Mouse (Mus musculus): ENCODE measurements at regions not wholly inside any gene's neighbourhood (a gene's known extent, or its start where the extent isn't known, plus 50 kb on each side); places are given as distances from the start of the nearest gene placed in this dataset.
A peak's percentile ranks its signal among the peaks of the same experiment; 100 is the strongest.

- Histone ChIP-seq H3K9me3 (peaks cover 26% of the 10 kb centered on the region), H3K4me1 (peaks cover 32% of the 10 kb centered on the region), H3K4me3 (replicated peaks) (no peak overlapping the region), H3K27me3 (replicated peaks) (peaks cover 7% of the 10 kb centered on the region), H3K36me3 (replicated peaks; ENCODE audit: low read length) (no peaks in the 10 kb centered on the region)
- TF ChIP-seq GATA1 (IDR thresholded peaks at IDR 0.05; ENCODE audit: borderline replicate concordance, low read length) = no peak
- no peak for TF ChIP-seq FLI1 (IDR thresholded peaks at IDR 0.05; ENCODE audit: low read length)
Measured at GRCm38 (mm10) chr13:59888038-59889016, 65.4 kb upstream of the Tut7 start.

DNA sequence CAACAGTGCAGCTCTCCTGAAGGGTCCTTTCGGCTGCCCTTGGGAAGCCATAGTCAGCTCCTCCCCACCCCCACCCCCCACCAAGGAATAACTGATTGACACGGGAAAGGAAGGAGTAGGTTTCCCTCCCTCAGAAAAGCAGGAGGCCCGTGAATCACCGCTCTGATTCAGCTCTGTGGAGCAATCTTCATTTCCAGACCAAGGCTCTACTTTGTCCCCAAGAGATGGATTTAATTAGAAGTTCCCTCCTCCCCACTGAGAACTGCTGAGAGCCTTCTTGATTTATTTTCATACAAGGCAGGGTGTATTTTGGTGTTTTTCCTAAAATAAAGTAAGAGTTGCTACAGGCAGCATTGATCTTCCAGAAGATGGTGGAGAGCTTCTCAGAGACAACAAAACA lies 64.4 kb upstream of the Tut7 start:
- H3K36me3 ChIP-seq (replicated peaks; ENCODE audit: low read length) = no peaks in the 10 kb centered on the region
- H3K9me3 ChIP-seq = peaks cover 26% of the 10 kb centered on the region
- peaks cover 7% of the 10 kb centered on the region for H3K27me3 ChIP-seq (replicated peaks)
- peaks cover 32% of the 10 kb centered on the region for H3K4me1 ChIP-seq
- no peak overlapping the region for H3K4me3 ChIP-seq (replicated peaks)
- TF ChIP-seq FLI1 (IDR thresholded peaks at IDR 0.05; ENCODE audit: low read length) = no peak
- TF ChIP-seq GATA1 (IDR thresholded peaks at IDR 0.05; ENCODE audit: borderline replicate concordance, low read length) = no peak

- TF ChIP-seq GATA1 (IDR thresholded peaks at IDR 0.05; ENCODE audit: borderline replicate concordance, low read length) (no peak), FLI1 (IDR thresholded peaks at IDR 0.05; ENCODE audit: low read length) (no peak)
- no peaks in the 10 kb centered on the region for H3K36me3 ChIP-seq (replicated peaks; ENCODE audit: low read length)
- no peak overlapping the region for H3K4me3 ChIP-seq (replicated peaks)
- peaks cover 7% of the 10 kb centered on the region for H3K27me3 ChIP-seq (replicated peaks)
- H3K9me3 ChIP-seq = peaks cover 26% of the 10 kb centered on the region
- H3K4me1 ChIP-seq = peaks cover 30% of the 10 kb centered on the region
Measured at GRCm38 (mm10) chr13:59886572-59886971, 63.6 kb upstream of the Tut7 start.

GRCm38 (mm10) chr13:59881989-59882784 lies 59.2 kb upstream of the Tut7 start:
- H3K4me3 ChIP-seq (replicated peaks) = no peak overlapping the region
- peaks cover 28% of the 10 kb centered on the region for H3K9me3 ChIP-seq
- TF ChIP-seq FLI1 (IDR thresholded peaks at IDR 0.05; ENCODE audit: low read length) (no peak), GATA1 (IDR thresholded peaks at IDR 0.05; ENCODE audit: borderline replicate concordance, low read length) (no peak)
- peaks cover 4% of the 10 kb centered on the region; the same call in 1 of the 2 replicates for H3K4me1 ChIP-seq
- peaks cover 11% of the 10 kb centered on the region for H3K27me3 ChIP-seq (replicated peaks)
- no peaks in the 10 kb centered on the region for H3K36me3 ChIP-seq (replicated peaks; ENCODE audit: low read length)

DNA sequence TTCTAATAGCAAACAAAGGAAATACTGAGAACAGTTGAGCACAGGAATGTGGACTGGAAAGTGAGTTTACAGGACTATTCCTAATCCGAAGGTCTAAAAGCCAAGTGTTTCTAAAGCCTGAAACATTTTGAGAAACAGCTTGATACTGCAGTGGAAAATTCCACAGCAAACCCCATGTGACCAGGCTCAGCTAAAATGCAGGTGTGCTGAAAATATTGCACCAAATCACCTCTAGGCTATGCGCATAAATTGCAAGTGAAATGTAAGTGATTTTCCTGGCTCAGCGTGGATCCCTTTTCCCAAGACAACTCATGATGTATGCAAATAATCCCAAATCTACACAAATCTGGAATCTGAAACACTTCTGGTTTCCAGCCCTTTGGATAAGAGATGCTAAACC lies 57.1 kb upstream of the Tut7 start:
- TF ChIP-seq FLI1 (IDR thresholded peaks at IDR 0.05; ENCODE audit: low read length) (no peak), GATA1 (IDR thresholded peaks at IDR 0.05; ENCODE audit: borderline replicate concordance, low read length) (no peak)
- H3K36me3 ChIP-seq (replicated peaks; ENCODE audit: low read length) = no peaks in the 10 kb centered on the region
- peaks cover 6% of the 10 kb centered on the region for H3K9me3 ChIP-seq
- no peak overlapping the region for H3K4me3 ChIP-seq (replicated peaks)
- H3K4me1 ChIP-seq = peaks cover 12% of the 10 kb centered on the region
- peaks cover 11% of the 10 kb centered on the region for H3K27me3 ChIP-seq (replicated peaks)

DNA sequence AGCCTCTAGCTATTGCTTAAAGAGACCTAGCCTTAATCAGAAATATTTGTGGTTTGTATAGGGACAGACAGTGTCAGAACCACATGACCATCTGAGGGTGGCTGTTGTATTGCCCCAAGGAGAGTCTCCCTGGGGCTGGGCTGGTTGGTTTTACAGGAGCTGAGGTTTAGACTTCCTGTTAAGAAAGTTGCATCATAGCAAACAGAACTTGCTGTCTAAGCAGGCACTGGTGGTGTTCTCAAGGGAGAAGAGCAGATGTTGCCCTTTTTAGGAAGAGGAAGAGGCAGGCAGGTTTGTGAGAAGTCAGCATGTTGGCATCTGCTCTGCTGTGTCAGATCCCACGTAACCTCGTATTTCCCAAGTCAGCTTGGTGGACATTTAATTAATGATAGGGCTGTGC lies 52.7 kb upstream of the Tut7 start:
- H3K4me3 ChIP-seq (replicated peaks) = peak overlapping the region; percentile 30

GRCm38 (mm10) chr13:59874137-59874931 lies 51.4 kb upstream of the Tut7 start:
- no peaks in the 10 kb centered on the region for H3K36me3 ChIP-seq (replicated peaks; ENCODE audit: low read length)
- H3K27me3 ChIP-seq (replicated peaks) = peaks cover 6% of the 10 kb centered on the region
- no peak for TF ChIP-seq GATA1 (IDR thresholded peaks at IDR 0.05; ENCODE audit: borderline replicate concordance, low read length)
- no peak for TF ChIP-seq FLI1 (IDR thresholded peaks at IDR 0.05; ENCODE audit: low read length)
- peaks cover 9% of the 10 kb centered on the region for H3K4me1 ChIP-seq
- no peak overlapping the region for H3K4me3 ChIP-seq (replicated peaks)
- peaks cover 8% of the 10 kb centered on the region; the same call in 1 of the 2 replicates for H3K9me3 ChIP-seq

More for the DNA sequence above, 52.7 kb upstream of the Tut7 start:
- TF ChIP-seq GATA1 (IDR thresholded peaks at IDR 0.05; ENCODE audit: borderline replicate concordance, low read length) (no peak), FLI1 (IDR thresholded peaks at IDR 0.05; ENCODE audit: low read length) (no peak)
- Histone ChIP-seq H3K36me3 (replicated peaks; ENCODE audit: low read length) (no peaks in the 10 kb centered on the region), H3K4me1 (peaks cover 11% of the 10 kb centered on the region), H3K27me3 (replicated peaks) (peaks cover 10% of the 10 kb centered on the region), H3K9me3 (no peaks in the 10 kb centered on the region; the same call in 1 of the 2 replicates)
